Mouse (Mus musculus): ENCODE measurements at regions not wholly inside any gene's neighbourhood (a gene's known extent, or its start where the extent isn't known, plus 50 kb on each side); places are given as distances from the start of the nearest gene placed in this dataset.

DNA sequence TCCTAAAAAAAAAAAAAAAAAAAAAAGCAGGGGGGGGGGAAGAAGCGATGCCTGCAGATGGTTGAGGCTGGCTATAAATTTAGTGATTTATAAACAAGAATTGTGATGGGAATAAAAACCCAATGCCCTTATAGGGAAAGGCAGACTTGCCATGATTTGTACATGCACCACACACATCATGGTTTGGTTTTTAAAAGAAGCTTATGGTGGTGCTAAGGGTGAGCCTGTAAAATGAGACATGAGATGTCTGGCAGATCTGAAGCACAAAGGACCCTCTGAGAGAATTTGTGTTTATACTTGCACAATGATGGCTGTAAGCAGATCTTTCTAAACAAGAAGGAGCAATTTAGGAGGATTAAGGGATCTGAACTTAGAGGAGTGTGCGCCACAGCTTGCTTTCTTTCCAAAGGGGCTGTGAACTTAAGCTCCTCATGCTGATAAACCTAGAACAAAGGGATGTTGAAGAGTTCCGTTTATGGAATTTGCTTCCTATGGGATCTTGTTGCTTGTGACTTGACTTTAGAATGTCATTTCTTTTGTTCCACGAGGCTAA is 65.3 kb upstream of the Adamts5 start:
- TF ChIP-seq POLR2A (IDR thresholded peaks at IDR 0.05; ENCODE audit: insufficient read length, low read depth) (no peak), POLR2AphosphoS2 (IDR thresholded peaks at IDR 0.05; ENCODE audit: insufficient read length, low read depth) (no peak), USF1 (IDR thresholded peaks at IDR 0.05; ENCODE audit: low read depth) (no peak), CEBPB (IDR thresholded peaks at IDR 0.05; ENCODE audit: insufficient read depth, poor library complexity, severe bottlenecking) (no peak), SRF (IDR thresholded peaks at IDR 0.05; ENCODE audit: control insufficient read depth, insufficient read length, low read depth) (no peak)

Measured in myocyte (in vitro differentiated cells).